Mouse (Mus musculus): Measurements from ENCODE around the gene Fam83f.

Gene Fam83f

DNA sequence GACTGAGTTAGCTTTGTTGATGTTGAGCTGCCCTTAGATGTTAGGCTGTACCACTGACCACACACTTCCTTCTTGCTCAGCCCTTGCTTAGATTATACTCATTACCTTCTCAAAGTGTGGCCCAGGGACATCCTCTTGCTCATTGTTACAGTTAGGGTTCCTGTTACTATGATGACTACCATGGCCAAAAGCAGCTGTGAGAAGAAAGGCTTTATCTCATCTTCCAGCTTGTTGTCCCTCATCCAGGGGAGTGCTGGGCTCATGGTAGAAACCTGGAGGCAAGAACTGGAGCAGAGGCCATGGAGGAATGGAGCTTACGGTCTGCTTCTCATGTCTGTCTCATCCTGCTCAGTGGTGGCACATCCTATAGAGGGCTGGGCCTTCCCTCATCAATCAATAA, 68.3 kb downstream of the Fam83f start:
- in situ Hi-C loops (cut with MboI), result no loop called here

DNA sequence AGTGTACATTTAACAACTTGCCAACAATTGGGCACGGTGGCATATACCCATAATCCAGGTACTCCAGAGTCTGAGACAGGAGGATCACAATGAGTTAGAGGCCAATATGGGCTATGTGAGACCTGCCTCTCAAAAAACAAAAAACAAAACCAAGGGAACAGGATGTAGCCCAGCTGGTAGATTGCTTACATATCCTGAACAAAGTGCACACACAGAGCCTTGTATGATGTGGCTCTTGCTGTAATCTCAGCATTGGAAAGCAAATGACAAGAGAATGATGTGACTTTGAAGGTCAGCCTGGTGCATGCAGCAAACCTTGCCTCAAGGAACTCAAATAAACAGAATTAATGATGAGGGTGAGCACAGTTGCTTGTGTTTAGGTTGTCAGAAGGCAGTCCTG, 70.2 kb downstream of the Fam83f start:
- in situ Hi-C loops (cut with MboI), result no loop called here

GRCm38 (mm10) chr15:80742991-80743474, 71.4 kb downstream of the Fam83f start:
- in situ Hi-C loops (cut with MboI), result no loop called here

GRCm38 (mm10) chr15:80743606-80744005, 72.0 kb downstream of the Fam83f start:
- in situ Hi-C loops (cut with MboI), result no loop called here

- in situ Hi-C loops (cut with MboI), result no loop called here
Observed at GRCm38 (mm10) chr15:80744667-80745422, 73.2 kb downstream of the Fam83f start.

DNA sequence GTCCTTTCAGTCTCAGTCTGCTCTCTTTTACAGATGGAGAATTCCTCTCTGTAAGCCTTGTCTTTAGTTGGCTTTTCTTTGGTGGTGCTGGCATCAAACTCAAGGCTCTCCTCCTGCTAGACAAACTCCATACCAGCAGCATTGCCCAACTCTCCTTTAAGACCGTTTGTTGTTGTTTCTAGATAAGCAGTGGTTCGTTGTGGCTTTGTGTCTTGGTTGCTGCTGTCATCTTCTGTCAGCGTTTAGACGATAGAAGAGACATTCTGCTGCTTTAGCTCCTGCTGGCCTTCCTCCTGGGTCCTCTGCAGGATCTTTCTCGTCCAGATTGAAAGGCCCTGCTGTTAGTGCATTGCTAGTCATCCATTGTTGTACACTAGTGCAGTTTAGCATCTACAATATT, 77.3 kb downstream of the Fam83f start:
- in situ Hi-C loops (cut with MboI), result no loop called here

All from mature B cell (primary cell).